ENCODE assay signal across 19 mouse cellular contexts in the genomic region with DNA sequence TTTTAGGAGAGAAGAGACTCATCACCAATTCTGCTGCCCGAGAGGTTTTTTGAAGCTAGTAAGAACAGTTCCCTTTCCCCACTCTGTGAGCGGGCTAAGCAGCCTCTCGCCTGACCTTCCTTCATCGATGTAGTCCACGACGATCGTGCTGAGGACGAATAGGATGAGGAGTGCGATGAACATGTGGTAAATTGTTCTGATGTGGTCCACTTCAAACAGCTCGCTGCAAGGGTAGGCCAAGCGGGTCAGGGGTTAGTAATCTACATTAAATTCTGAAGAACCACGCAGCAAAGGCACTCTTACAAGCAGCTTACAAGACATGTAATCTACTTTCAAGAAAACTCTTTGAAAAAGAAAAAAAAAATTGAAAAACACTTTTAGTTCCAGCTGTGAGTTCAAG. TPM values are rescaled to one million over a fixed set of nuclear protein-coding genes. Genes with fewer than 3 reads are reported as not detected.
DNase-seq lines count a peak whose midpoint lies in the region; ATAC-seq and TF ChIP-seq lines count a peak whose summit lies in the region.
"Had no signal": no experiment of that assay in that cellular context is flagged by ENCODE, and none has a peak within 500 bp of the region (broad histone marks: within the 10 kb centered on the region; RNA-seq: fewer than 3 reads in every experiment).

No protein-coding gene starts in this region.

- no peak overlapping the region for H3K4me2 ChIP-seq in heart, embryonic 12.5 days
- no peak overlapping the region for H3K4me2 ChIP-seq in liver, embryonic 12.5 days

- H3K4me3 ChIP-seq in heart, embryonic 12.5 days = no peak overlapping the region
- no peak overlapping the region for H3K4me3 ChIP-seq in layer of hippocampus, adult 2 months
- no peak overlapping the region for H3K4me3 ChIP-seq in liver, adult 2 months (ENCODE audit: insufficient read depth, low read depth, low read length)
- H3K4me3 ChIP-seq in liver, embryonic 12.5 days = no peak overlapping the region
- H3K4me3 ChIP-seq in testis, adult 2 months (ENCODE audit: control insufficient read depth, low read depth, low read length) = no peak overlapping the region

- H3K4me1 ChIP-seq in heart, embryonic 12.5 days (replicated peaks) = no peaks in the 10 kb centered on the region
- H3K4me1 ChIP-seq in liver, adult 2 months (ENCODE audit: control insufficient read depth, insufficient read depth, low read length) = no peaks in the 10 kb centered on the region
- H3K4me1 ChIP-seq in liver, embryonic 12.5 days = no peaks in the 10 kb centered on the region
- H3K4me1 ChIP-seq in testis, adult 2 months (ENCODE audit: control insufficient read depth, insufficient read depth, low read length) = no peaks in the 10 kb centered on the region

- DNase-seq in heart, adult 11 months = peak; percentile 75
- DNase-seq in layer of hippocampus, adult 2 months (ENCODE audit: low spot score in 2 of 2) = no peak
- no peak for DNase-seq in layer of hippocampus, adult 8-10 months (ENCODE audit: low spot score in 2 of 2)
- DNase-seq in liver, adult 2 months (ENCODE audit: extremely low read depth, low read depth, low spot score) = peak; percentile 16
- DNase-seq in testis, postnatal 14 days (ENCODE audit: low spot score) = no peak
- DNase-seq: adrenal gland, adult 8-10 months; adrenal gland, postnatal 10 days; adrenal gland, postnatal 25 days; B cell, adult 2 months; cerebellum, adult 11 months; cerebellum, adult 11-12 months had no signal

- TF ChIP-seq CTCF in layer of hippocampus, adult 2 months (conservative IDR thresholded peaks at IDR 0.05) = no peak
- no peak for TF ChIP-seq CTCF in liver, adult 2 months (IDR thresholded peaks at IDR 0.05; ENCODE audit: low read depth, low read length)
- no peak for TF ChIP-seq CTCF in testis, adult 2 months (IDR thresholded peaks at IDR 0.05; ENCODE audit: control insufficient read depth, insufficient read depth, insufficient replicate concordance, low read depth, low read length)

- 88% methylated on average over 12 of the region's 12 CpGs for WGBS in heart, embryonic 12.5 days
- WGBS in liver, adult 2 months = 93% methylated on average over 12 of the region's 12 CpGs
- 77% methylated on average over 12 of the region's 12 CpGs for WGBS in liver, embryonic 12.5 days (ENCODE audit: insufficient replicate concordance)

- H3K79me2 ChIP-seq in liver, adult 2 months (ENCODE audit: control insufficient read depth, insufficient read depth, low read length) = no peaks in the 10 kb centered on the region

- H3K27me3 ChIP-seq in heart, embryonic 12.5 days (replicated peaks) = no peaks in the 10 kb centered on the region
- no peaks in the 10 kb centered on the region for H3K27me3 ChIP-seq in liver, adult 2 months (ENCODE audit: control insufficient read depth, insufficient read depth, low read length)
- H3K27me3 ChIP-seq in liver, embryonic 12.5 days (replicated peaks) = no peaks in the 10 kb centered on the region
- no peaks in the 10 kb centered on the region for H3K27me3 ChIP-seq in testis, adult 2 months (ENCODE audit: control insufficient read depth, insufficient read depth, low read length)
- H3K27me3 ChIP-seq: CH12.LX, Patski had no signal

- TF ChIP-seq POLR2A in liver, adult 2 months (IDR thresholded peaks at IDR 0.05; ENCODE audit: extremely low read depth, insufficient read depth, low read length) = no peak
- no peak for TF ChIP-seq POLR2A in testis, adult 2 months (IDR thresholded peaks at IDR 0.05; ENCODE audit: control insufficient read depth, low read depth, low read length)

- peaks cover 58% of the 10 kb centered on the region for H3K36me3 ChIP-seq in heart, embryonic 12.5 days
- no peaks in the 10 kb centered on the region; the same call in 1 of the 2 replicates for H3K36me3 ChIP-seq in liver, adult 2 months (ENCODE audit: control insufficient read depth, insufficient read depth, low read length)
- H3K36me3 ChIP-seq in liver, embryonic 12.5 days = peaks cover 44% of the 10 kb centered on the region
- H3K36me3 ChIP-seq in testis, adult 2 months (ENCODE audit: control insufficient read depth, insufficient read depth, low read length) = peaks cover 5% of the 10 kb centered on the region

- H3K9ac ChIP-seq in heart, embryonic 12.5 days = no peak overlapping the region
- H3K9ac ChIP-seq in liver, adult 2 months (ENCODE audit: low read depth, low read length) = no peak overlapping the region
- H3K9ac ChIP-seq in liver, embryonic 12.5 days = no peak overlapping the region

- no peak for ATAC-seq in heart, embryonic 12.5 days (ENCODE audit: insufficient number of reproducible peaks, low FRiP score)
- no peak for ATAC-seq in liver, embryonic 12.5 days
- ATAC-seq: activated CD4-positive, CD25-positive, alpha-beta regulatory T cell, adult 4 months; CD4-positive, CD25-positive, alpha-beta regulatory T cell, adult 4 months; Patski had no signal

- H3K9me3 ChIP-seq in heart, embryonic 12.5 days (replicated peaks) = no peaks in the 10 kb centered on the region
- H3K9me3 ChIP-seq in liver, embryonic 12.5 days (replicated peaks) = no peaks in the 10 kb centered on the region
- H3K9me3 ChIP-seq: G1E had no signal

- no peak overlapping the region for H3K27ac ChIP-seq in heart, embryonic 12.5 days (ENCODE audit: poor library complexity, severe bottlenecking)
- peak overlapping the region; percentile 73 for H3K27ac ChIP-seq in layer of hippocampus, adult 2 months
- no peak overlapping the region for H3K27ac ChIP-seq in liver, adult 2 months (replicated peaks; ENCODE audit: insufficient read depth, low read depth, low read length)
- H3K27ac ChIP-seq in liver, embryonic 12.5 days = no peak overlapping the region
- H3K27ac ChIP-seq in testis, adult 2 months (ENCODE audit: control insufficient read depth, insufficient read depth, low read depth, low read length) = peak overlapping the region; percentile 5; the same call in 1 of the 2 replicates

RNA-seq across cellular contexts. Expression of gene Axdnd1, which starts 21.3 kb away (rescaled TPM):
- polyA plus RNA-seq in heart, embryonic 12.5 days (2016; fragmentation: Nextera tagmentation; extraction: Ambion mirVana) = 0.13 and 0.48 TPM in 2 replicates
- total RNA-seq in layer of hippocampus, adult 2 months (2021) = 1 to 10 TPM in 1 of 2 experiments, under 1 TPM in 1; 0.61 to 1.3 TPM
- total RNA-seq in layer of hippocampus, adult 8-10 months (2022) = 1 to 10 TPM in 1 of 4 experiments, under 1 TPM in 3; 0.52 to 1.4 (median 0.73) TPM
- total RNA-seq in liver, adult 2 months (2014; rRNA removed) = not detected in 2 replicates
- not detected in 2 replicates for polyA plus RNA-seq in liver, adult 2 months (2012; rRNA removed)
- 0.23 TPM in 1 of 2 replicates, not detected in the other for polyA plus RNA-seq in liver, embryonic 12.5 days (2016; fragmentation: Nextera tagmentation; extraction: Ambion mirVana)
- polyA plus RNA-seq in testis, adult 2 months (2012; rRNA removed) = 151 and 198 TPM in 2 replicates
- total RNA-seq: CH12.LX had no signal
- polyA plus RNA-seq: activated CD4-positive, CD25-positive, alpha-beta regulatory T cell, adult 4 months; G1E had no signal

RNA-seq across cellular contexts. Expression of gene Soat1, which starts 31.9 kb away (rescaled TPM):
- polyA plus RNA-seq in heart, embryonic 12.5 days (2016; fragmentation: Nextera tagmentation; extraction: Ambion mirVana) = 48.3 and 48.9 TPM in 2 replicates
- total RNA-seq in layer of hippocampus, adult 2 months (2021) = 10 to 100 TPM; 49.3 to 55.9 TPM
- 10 to 100 TPM; 55.0 to 67.6 (median 59.7) TPM for total RNA-seq in layer of hippocampus, adult 8-10 months (2022)
- total RNA-seq in liver, adult 2 months (2014; rRNA removed) = 5.9 and 7.7 TPM in 2 replicates
- polyA plus RNA-seq in liver, adult 2 months (2012; rRNA removed) = 1.2 and 2.4 TPM in 2 replicates
- 19.5 and 24.3 TPM in 2 replicates for polyA plus RNA-seq in liver, embryonic 12.5 days (2016; fragmentation: Nextera tagmentation; extraction: Ambion mirVana)
- polyA plus RNA-seq in testis, adult 2 months (2012; rRNA removed) = 32.4 and 34.4 TPM in 2 replicates

Comparison
In these comparisons a context has a peak if more than half of its experiments do, and no peak if none do; other contexts are left out.
1. DNase-seq: peak in heart, adult 11 months (single experiment) and liver, adult 2 months (single experiment); none in layer of hippocampus, adult 2 months (0 of 2), layer of hippocampus, adult 8-10 months (0 of 2) and testis, postnatal 14 days (single experiment).
2. H3K27ac ChIP-seq: peak in layer of hippocampus, adult 2 months (single experiment) and testis, adult 2 months (single experiment); none in heart, embryonic 12.5 days (single experiment), liver, adult 2 months (single experiment) and liver, embryonic 12.5 days (single experiment).
3. RNA of gene Axdnd1, which starts 21.3 kb away (polyA plus RNA-seq): 151 to 198 TPM in testis, adult 2 months; 0.13 to 0.48 TPM in heart, embryonic 12.5 days, 0.23 TPM in liver, embryonic 12.5 days and not detected in liver, adult 2 months; every median in the first group is over 100 times any median in the second.